Mouse (Mus musculus): Measurements from ENCODE around the gene Boc.

DNA sequence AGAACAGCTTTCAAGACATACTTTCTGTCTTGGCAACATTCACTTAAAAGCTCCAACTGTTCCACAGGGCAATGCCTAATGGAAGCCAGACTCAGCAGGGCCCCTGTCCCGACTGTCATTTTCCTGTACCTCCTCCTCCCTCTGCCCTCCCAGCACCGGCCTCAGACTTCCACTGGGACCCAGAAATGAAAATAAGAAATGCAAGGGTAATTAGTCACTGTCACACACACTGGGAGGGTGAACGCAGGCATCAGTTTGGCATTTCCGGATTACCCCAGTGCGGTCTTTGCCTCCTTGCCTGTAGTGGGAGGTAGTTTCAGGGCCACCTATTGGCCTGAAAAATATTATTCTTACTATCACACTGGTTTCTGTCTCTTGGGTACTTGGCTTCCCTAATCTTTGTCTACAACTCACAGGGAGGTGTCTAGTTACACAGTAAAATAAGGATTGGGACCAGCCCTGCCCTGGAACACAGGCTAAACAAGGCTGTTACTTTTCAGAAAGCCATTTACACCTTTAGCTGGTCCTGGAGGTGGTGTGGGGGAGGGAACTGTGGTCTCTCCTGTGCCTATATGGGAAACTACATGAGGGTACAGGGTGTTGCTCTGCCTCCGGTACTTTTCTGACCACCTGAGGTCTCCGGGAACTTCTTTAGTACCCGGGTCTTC is 64.1 kb downstream of the Boc start:
- TF ChIP-seq GATA1 (IDR thresholded peaks at IDR 0.05; ENCODE audit: borderline replicate concordance, low read length) (no peak), FLI1 (IDR thresholded peaks at IDR 0.05; ENCODE audit: low read length) (no peak)
